Mouse (Mus musculus) kidney, adult 2 months (tissue): Measurements from ENCODE around the gene Cnot6.

Source experiments
- CTCF ChIP-seq: fragments of 200-500 bp; conservative IDR thresholded peaks from 2 replicates; pipeline ENCODE4 v1.5.1; 2011; ENCODE audit warnings: low read depth, mild to moderate bottlenecking, control low read depth, low read length, moderate library complexity, mixed read lengths; ENCODE audit not compliant: insufficient read depth, insufficient read length
- POLR2A ChIP-seq: fragments of 200-500 bp; IDR thresholded peaks from one replicate; pipeline ENCODE4 v1.6.1; 2011; ENCODE audit warnings: low read depth, low read length, control low read depth

DNA sequence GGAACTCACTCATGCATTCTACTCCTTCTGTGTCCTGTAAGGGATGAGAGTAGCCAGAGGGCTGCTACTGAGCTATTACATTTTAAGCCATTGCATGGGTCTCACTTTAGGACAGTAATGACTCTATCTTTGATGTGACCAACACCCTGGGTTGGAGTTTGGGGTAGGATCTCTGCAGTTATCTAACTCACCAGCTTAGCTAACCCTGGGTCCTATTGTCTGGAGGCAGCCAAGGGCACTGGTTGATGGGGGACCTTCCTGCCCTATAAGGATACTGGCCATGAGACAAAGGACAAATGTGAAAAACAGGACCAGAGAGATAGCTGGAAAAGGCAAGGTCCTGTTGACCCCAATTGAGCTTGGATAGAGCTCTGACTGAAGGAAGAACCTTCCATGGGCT is 57.0 kb downstream of the Cnot6 start:
- TF ChIP-seq POLR2A (no peak), CTCF (no peak)
